Mouse (Mus musculus) urinary bladder, postnatal 14 days (tissue): ENCODE measurements around the gene Bcas1.
A peak's percentile ranks its signal among the peaks of the same experiment; 100 is the strongest.

Source experiments
- DNase-seq: peaks from one replicate; pipeline ENCODE4 v3.0.0; 2021; ENCODE audit warnings: low spot score

Gene Bcas1

DNA sequence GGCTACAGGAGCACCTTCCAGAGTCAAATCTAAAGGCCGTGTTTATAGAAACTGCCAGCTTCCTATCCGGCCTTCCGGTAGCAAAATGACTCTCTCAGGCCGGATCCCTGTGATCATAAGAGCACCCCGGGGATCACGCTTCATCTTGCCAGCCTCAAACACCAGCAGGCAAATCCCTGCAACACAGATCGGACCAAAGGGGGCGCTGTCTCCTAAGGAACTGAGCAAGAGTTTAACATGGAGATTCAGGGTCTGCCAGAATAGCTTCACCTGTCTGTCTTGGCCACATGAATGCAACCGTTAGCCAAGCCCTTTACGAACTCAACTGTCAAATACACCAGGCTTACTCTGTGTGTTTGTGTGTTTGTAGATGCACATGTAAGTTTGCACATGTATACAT, 8.9 kb downstream of the Bcas1 start:
- DNase-seq = peak; percentile 37

DNA sequence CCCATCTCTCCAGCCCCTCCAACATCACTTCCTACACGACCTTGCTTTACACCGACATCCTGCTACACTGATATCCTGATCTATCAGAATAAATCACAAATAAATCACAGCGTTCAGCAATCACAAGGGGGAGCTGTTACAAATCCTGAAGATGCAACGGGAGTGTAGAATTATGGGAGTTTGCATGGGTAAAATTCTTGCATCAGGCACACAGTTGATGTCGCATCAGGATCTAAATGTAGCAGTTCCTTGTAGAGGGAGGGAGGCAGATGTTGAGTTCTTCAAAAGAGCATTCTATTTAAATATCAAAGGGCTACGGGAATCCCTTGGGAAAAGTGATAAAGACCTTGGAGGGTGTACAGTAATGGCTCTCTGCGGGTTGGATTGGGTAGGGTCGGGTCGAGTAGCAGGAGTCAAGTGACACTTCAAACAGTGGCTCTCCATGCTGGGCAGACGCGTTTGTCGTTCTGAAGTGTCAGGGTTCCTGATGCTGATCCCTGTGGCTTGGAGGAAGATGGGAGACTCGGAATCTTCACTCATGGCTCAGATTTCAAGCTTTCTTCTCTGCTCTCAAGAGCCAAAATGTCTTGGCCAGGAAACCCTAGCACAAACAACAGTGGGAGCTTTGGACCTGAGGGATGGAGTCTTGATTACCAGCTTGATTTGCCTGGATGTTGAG, 16.0 kb downstream of the Bcas1 start:
- DNase-seq = no peak

DNA sequence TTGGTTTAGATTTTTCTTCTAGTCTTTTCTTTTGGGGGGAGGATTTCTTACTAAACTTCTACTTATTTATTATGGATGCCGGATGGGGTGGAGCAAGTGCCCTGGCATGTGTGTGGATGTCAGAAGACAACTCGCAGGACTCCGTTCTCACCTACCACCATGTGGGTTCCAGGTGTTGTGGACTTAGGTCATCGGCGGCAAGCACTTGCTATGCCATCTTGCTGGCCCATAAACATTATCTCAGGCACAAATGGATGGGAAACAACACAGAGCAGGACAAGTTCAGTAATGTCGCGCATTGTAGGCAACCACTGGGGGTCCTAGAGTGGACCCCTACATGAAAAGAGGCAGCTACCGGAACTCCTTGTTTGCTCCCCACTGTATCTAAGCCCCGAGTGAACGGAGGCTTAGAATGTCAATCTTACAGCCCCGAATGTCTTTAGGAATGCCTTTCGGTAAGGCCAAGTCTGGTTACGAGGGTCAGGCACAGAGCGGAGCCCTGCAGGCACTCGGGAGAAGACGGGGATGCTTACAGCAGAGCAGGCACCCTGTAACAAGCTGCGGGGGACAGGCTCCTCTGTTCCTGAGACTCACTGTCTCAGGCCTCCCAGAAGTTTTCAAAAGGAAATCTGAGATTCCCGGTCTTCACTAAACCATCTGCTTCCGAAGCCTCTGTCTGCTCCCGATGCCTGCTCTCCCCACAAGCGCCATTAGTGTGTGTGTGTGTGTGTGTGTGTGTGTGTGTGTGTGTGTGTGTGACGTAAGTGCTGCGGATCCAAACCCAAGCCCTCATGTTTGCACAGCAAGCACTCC, 16.8 kb downstream of the Bcas1 start:
- DNase-seq = no peak

DNA sequence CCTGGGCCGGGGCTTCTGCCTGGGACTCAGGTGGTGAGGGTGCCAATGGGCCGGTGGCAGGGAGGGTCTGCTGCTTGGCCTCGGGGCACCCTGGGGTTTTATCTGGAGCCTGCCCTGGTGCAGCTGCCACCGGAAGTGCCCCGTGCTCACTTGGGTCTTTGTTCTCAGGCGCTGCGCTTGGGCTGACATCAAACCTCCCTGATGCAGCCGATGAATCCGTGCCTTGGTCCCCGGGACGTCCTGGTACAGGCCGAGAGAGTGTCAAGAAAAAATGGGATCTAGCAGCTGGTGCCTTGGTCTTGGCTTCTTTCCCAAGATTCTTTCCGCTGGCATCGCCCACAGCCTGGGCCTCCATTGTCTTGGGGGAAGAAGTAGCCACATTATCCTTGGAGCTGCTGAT, 21.2 kb downstream of the Bcas1 start:
- DNase-seq = no peak

DNA sequence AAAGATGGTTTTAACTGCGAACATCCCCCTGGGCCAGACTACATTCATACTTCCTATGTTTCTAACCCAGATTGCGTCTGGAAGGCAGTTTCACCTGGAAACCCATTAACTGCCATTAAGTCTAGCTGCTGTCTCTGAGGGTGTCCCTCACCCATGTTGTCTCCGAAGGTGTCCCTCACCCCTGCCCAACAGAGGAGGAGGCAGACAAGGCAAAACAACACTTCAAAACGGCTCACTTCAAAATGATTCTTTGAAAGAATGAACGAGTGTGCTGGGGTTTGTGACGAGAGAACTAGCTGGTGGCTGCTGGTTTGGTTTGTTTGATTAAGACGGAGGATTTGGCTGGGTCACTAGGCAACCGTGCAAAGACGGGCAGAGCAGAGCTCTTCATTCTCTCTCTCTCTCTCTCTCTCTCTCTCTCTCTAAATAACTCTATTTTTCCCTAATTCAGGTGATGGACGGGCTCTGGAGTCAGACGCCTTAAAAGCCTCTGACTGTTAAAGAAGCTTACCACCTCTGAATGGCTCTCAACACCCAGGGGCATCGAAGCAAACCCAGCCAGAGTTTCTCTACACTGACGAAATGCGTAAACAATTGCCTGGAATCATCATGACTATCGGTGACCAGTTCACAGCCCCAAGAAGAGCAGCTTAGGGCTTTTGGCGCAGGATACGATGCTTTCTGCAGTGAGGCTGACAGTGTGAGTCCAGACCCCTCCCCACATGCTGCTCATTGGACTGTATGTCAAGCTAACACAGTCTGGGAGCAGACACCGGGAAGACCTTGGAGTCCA, 22.7 kb downstream of the Bcas1 start:
- no peak for DNase-seq

DNA sequence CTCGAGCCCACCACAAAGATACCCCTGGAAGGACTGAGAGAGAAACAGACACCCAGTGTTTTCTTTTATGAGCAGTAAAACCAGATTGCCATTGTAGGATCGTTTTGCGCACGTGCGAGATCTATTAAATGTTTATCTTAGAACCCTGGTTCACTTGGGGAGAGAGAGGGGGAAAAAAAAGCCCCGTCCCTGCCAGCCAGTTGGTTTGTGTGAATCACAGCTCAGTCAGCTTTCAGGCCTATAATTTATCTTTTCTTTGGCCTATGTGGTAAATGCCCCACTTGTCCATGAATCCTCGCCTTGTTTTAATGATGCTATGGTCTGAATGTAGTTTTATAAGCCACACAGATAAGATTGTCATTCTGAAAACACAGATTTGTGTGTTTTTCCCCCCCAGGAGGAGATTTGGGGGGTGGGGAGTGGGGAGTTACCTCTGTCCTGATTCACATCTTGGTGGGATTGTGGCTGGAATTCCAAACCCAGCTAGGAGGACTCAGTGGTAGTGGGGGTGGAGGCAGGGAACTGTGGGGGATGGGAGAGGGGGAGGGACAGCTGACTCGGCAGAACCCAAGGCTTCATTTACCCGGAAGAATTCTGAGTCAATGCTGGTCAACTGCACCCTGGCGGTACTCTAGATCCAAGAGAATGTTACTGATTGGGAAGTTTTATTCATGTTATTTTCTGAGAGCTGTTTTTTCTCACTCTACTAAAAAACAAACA, 23.8 kb downstream of the Bcas1 start:
- DNase-seq = no peak

DNA sequence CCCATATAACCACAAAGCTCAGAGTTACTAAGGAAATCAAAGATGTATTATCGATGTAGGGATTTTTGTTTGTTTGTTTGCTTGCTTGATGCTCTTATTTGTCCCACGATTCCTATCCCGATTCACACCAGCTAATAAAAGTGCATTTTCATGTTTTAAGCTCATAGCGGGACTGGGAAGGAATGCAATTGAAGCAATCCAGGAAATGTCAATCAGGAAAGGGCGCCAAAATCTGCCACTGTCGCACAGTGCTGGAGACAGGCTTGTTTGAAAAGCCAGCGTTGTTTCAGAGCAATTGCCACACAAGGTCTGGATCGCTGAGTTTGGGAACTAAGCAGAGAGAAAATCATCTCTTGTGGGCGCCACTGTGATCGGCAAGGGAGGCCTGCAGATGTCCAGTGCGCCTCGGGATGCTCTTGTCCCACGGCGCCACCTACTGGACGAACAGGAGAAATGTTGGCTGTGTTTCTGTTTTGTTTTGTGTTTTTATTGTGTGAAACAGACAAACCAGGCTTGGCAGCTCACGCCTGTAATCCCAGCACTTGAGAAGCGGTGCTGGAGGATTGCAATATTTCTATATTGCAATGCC, 26.3 kb downstream of the Bcas1 start:
- peak; percentile 66 for DNase-seq

DNA sequence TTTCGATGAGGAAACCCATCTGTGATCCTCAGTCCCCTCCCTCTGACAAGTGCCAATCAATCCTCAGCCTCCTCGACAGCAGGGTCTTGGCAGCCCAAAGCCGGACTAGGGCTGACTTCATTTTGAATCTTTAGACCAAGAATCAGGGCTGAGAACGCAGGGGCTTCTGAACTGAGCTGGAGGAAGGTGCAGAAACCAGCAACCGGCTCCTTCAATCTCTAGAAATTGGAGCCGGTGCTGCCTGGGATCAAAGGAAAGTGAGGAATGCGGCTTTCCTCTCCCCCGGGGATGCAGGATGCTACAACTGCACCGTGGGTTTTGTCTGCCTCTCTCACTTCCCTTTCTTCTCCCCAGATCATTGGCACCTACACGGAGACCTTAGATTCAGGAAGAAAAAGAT, 27.0 kb downstream of the Bcas1 start:
- DNase-seq = no peak

DNA sequence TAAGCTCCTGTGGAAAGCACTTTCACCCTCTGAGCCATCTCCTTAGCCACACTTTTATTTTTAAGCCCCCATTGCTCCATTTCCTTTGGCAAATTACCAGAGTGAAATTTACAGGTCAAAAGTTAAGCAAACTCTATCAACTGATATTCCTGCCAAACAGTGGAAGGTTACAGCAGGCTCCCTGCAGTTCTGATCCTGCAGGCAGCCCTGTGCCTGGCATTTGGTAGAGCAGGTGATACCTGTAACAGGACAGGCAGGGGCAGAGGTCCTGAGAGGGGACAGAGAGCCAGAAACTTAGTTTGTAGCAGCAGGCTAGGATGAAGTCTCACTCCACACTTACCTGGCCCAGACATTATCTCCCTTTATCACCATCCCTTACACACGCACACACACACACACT, 35.7 kb downstream of the Bcas1 start:
- DNase-seq = no peak

DNA sequence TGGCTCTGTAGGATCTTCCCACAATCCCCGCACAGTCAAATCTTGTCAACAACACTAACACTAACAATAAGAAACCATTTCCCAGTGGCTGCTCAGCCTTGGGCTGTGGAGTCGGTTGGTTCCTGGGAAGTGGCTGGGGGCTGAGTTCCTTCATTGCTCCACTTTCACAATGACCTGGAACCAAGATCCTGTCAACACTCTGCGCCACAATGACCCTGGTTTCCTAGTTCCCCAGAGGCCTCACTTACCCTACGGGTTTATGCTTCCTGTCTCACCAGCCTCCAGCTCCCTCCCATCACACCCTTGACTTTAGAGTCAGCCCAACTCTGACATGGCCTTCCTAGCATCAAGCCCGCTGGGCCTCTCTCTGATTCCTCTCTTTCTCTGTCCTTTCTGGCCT, 39.3 kb downstream of the Bcas1 start:
- no peak for DNase-seq

DNA sequence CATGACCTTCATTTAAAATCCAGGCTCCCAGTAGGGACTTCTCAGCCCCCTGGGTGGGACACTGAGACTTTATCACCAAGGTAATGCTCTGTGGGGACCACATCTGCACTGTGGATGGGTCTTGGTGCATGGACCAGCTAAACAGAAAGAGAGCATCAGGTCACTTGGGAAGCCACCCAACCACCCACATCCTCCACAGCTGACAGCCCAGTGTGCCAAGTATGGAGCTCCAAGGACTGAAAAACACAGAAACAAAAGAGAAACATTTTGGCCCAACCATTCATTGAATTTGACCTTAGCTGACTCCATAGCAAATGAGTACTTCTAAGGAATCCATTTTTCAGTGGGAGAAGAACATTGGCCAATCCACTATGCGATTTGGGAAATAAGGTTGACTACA, 42.1 kb downstream of the Bcas1 start:
- DNase-seq = no peak

DNA sequence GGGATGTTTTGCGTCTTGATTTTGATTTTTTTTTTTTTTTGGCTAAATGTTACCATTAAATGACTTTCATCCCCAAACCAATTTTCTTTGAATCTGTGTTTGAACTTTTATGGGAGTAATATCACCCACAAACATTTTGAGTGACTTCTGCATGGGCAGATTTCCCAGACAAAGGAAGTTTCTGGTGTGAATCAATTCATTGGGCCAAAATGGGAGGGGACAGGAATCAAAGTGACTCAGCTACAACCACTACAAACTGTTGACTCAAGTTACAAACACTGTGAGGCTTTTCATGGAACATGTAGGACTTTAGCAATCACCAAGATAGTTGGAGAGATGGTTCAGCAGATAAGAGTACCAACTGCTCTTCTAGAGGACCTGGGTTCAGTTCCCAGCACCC, 42.9 kb downstream of the Bcas1 start:
- no peak for DNase-seq

DNA sequence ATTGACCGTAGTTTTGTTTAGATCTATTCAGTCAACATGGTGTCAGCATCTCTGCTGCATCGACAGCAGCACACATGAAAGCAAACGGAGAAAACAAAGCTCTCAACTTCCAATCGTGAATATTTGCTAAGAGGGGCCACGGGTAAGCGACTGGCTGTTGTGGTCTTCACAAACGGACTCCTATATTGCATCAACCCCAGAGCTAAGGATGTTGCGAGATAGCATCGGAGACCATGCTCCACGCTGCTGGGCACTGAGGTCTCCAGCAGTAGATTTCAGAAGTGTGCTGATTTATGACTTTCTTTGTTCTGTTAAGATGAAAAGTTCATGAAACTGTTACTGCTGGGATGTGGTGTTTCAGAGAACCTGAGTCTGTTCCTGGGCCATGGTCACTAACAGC, 54.3 kb downstream of the Bcas1 start:
- no peak for DNase-seq

DNA sequence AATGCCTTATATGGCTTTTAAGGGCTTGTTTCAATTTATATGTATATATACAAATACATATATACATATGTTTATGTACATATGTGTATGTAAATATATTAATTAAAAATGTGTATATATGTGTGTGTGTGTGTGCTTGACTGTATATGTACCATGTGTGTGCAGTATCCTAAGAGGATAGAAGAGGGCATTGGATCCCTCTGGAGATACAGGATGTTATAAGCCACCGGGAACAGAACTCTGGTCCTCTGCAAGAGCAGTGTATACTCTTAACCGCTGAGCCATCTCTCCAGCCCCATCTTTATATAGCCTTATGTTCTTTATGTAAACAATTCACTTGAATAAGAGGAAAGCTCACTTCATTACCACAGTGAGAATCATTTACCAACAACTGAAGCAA, 62.0 kb downstream of the Bcas1 start:
- no peak for DNase-seq

DNA sequence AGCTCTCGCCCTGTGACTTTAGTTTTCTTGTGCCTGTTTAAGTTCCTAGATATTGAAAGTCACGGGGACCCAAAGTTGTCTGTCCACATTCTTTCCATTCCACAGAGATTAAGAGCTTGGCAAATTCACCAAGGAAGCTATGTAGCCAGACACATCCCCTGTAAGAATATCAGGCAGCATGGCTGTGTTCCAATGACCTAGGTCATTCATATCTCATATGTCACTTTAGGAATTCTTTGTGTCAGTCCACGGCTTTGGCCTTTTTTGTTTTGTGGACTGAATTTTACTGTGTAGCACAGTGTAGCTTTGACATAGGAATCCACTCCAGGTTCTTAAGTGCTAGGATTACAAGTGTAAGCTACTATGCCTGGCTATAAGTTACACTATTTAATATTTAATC, 62.4 kb downstream of the Bcas1 start:
- no peak for DNase-seq

DNA sequence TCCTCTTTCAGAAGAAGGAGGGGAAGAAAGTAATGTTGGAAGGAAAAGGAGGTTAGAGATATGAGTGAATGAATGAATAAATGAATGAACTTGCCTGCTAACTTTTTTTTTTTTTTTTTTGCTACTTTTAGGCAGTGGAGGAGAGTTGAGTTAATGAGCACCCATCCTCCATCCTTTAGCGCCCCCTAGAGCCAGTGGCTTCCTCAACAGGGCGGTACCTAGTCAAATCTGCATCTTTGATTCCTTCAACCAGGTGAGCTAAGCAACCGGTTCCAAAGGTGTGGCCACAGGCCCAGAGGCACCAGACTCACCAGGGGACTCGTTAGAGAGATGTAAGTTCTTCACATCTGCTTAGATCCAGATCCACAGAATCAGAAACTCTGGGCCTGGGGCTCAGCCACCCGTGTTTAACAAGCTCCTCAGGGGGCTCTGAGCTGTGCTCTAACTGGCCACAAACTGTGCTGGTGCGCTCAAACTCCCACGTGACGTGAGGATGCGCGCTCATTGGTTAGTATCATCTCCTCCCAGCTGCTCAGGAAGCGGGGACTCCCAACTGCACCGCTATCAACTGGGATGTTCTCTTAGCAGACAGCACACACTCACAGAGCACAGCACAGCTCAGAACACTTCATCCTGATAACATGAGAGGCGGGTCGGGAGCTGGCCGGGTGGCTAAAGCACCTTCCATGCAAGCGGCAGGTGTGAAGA, 70.8 kb downstream of the Bcas1 start:
- DNase-seq = peak; percentile 32

DNA sequence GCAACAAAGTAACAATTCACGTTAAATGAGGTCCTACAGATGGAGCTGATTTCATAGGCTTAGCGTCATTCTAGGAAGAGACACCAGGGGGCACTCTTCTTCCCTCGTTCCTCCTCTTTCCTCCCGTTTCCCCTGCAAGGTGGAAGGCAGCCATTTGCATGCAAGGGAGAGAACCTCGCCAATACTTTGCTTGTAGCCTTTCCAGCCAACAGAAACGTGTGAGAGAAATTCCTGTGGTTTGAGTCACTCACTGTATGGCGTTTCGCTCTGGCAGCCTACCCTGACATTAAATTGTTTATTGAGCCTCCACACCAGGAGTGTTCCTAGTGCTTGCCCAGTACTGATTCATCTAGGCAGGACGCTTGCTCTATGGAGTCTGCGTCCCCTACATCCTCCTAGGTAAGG, 72.7 kb downstream of the Bcas1 start:
- peak; percentile 91 for DNase-seq

DNA sequence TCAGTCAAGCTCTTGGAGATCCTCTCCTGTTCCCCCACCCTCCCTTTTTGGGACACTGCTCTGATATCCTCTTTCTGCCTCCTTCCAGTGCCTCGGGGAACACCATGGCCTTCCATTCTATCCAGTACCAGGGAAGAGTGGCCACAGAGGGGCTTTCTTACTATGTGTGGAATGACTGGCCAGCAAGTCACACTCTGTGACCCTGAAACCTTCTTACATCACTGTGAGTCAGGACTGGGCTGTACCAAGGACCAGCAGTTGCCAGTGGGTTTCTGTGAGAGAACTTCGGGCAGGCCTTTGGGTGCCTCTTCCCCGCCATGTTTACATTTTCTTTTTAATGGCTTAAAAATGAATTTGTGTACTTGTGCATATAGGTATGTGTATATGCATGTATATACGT, 75.4 kb downstream of the Bcas1 start:
- no peak for DNase-seq

DNA sequence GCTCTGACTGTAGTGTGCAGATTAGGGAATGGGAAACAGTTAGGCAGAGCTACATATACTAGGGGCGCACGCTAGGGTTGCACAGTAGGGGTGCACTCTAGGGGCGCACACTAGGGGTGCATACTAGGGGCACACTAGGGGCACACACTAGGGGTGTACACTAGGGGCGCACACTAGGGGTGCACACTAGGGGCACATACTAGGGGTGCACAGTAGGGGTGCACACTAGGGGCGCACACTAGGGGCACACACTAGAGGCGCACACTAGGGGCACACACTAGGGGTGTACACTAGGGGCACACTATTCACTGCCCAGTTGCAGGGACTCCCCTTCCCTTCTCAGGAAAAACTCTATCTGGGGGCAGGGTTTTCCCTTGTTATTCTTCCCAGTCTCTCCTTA, 75.8 kb downstream of the Bcas1 start:
- no peak for DNase-seq

DNA sequence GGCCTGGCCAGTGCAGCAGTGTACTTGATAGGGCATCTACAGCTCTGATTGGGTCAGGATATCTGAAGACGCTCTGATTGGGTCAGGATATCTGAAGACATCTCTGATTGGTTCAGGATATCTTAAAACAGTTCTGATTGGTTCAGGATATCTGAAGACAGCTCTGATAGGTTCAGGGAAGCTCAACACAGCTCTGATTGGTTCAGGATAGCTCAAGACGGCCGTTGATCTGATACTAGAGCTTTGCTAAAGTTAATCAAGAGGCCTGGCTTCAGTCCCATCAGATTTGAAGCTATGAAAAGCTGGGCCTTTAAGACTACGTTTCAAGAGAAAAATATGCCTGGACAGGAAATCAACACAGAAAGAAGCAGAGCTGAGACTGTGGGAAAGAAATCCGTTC, 77.9 kb downstream of the Bcas1 start:
- DNase-seq = peak; percentile 56

DNA sequence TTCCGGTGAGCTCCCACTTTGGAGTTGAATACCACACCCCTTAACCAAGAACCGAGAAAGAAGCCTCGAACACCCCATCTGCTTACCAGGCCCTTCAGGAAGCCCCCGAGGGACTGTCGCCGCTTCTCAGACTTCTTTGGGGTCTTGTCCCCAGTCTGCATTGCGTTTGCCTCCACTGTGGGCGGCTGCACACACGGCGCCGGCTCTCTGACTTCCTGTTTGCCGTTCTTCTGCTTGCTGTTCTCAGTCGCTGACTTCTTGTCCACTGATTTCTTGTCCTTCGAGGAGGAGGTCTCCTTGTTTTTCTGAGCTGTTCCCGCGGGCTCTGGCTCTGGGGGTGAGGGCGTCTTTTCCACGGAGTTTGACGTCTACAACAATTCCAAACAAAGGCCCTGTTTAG, 78.5 kb downstream of the Bcas1 start:
- no peak for DNase-seq
